Mouse (Mus musculus) olfactory bulb, adult 2 months (tissue): ENCODE results near the gene Ampd1. TPM values are rescaled to one million over a fixed set of nuclear protein-coding genes. Genes with fewer than 3 reads are reported as not detected.

Experiments used
- H3K27ac ChIP-seq: fragments of 200-500 bp; 2 replicates; pipeline ENCODE4 v1.5.1; 2012; ENCODE audit warnings: low read depth, low read length; ENCODE audit not compliant: insufficient read depth
- H3K4me1 ChIP-seq: fragments of 200-500 bp; 2 replicates; pipeline ENCODE4 v1.6.1; 2012; ENCODE audit warnings: low read length; ENCODE audit not compliant: control insufficient read depth, insufficient read depth
- H3K4me3 ChIP-seq: fragments of 200-500 bp; 2 replicates; pipeline ENCODE4 v1.5.1; 2012; ENCODE audit warnings: mild to moderate bottlenecking, low read depth, low read length, moderate library complexity; ENCODE audit not compliant: insufficient read depth
- CTCF ChIP-seq: fragments of 200-500 bp; IDR thresholded peaks from 2 replicates; pipeline ENCODE4 v1.5.1; 2012; ENCODE audit warnings: low read depth, mild to moderate bottlenecking, low read length, moderate library complexity; ENCODE audit not compliant: insufficient read depth
- POLR2A ChIP-seq: fragments of 200-500 bp; IDR thresholded peaks from 2 replicates; pipeline ENCODE4 v1.6.1; 2012; ENCODE audit warnings: mild to moderate bottlenecking, low read depth, low read length, moderate library complexity; ENCODE audit not compliant: insufficient read depth
- WGBS: fragments of 180-500 bp; shearing (Covaris S2); methylation state at CpG from one replicate; pipeline ENCODE4 v1.1.7; 2018; 5-methylcytosine and 5-hydroxymethylcytosine counted together
- polyA plus RNA-seq: library from polyadenylated mRNA; stranded (reverse); fragments of >200 nt; gene quantifications from 2 replicates; pipeline ENCODE4 v1.2.4, GENCODE M21; 2012; ENCODE audit warnings: low replicate concordance; ENCODE audit not compliant: missing spikeins, insufficient read depth, insufficient read length

Gene Ampd1
- polyA plus RNA-seq, 1 experiment: not detected

- Histone ChIP-seq H3K4me3 (no peak overlapping the region), H3K4me1 (peaks cover 13% of the 10 kb centered on the region), H3K27ac (no peak overlapping the region)
- 88% methylated on average over 6 of the region's 6 CpGs for WGBS
- TF ChIP-seq POLR2A (no peak), CTCF (no peak)
Observed at GRCm38 (mm10) chr3:103099667-103100066, 25.9 kb downstream of the Ampd1 start.

GRCm38 (mm10) chr3:103100735-103101134 is 26.9 kb downstream of the Ampd1 start:
- 59% methylated on average over 2 of the region's 2 CpGs for WGBS
- TF ChIP-seq CTCF: no peak
- TF ChIP-seq POLR2A: no peak

GRCm38 (mm10) chr3:103101194-103101593 is 27.4 kb downstream of the Ampd1 start:
- 58% methylated on average over 5 of the region's 5 CpGs for WGBS
- TF ChIP-seq CTCF (no peak), POLR2A (no peak)

More at GRCm38 (mm10) chr3:103100735-103101134, 26.9 kb downstream of the Ampd1 start:
- no peak overlapping the region for H3K27ac ChIP-seq
- no peak overlapping the region for H3K4me3 ChIP-seq
- H3K4me1 ChIP-seq: peaks cover 13% of the 10 kb centered on the region

GRCm38 (mm10) chr3:103101909-103102308 is 28.1 kb downstream of the Ampd1 start:
- whole genome bisulfite sequencing: 2% methylated on average over 14 of the region's 14 CpGs
- no peak for TF ChIP-seq POLR2A
- H3K27ac ChIP-seq: no peak overlapping the region
- H3K4me1 ChIP-seq: peaks cover 13% of the 10 kb centered on the region
- H3K4me3 ChIP-seq: peak overlapping the region; percentile 61

More at GRCm38 (mm10) chr3:103101194-103101593, 27.4 kb downstream of the Ampd1 start:
- Histone ChIP-seq H3K4me1 (peaks cover 13% of the 10 kb centered on the region), H3K4me3 (no peak overlapping the region), H3K27ac (no peak overlapping the region)

GRCm38 (mm10) chr3:103102454-103103390 is 28.9 kb downstream of the Ampd1 start, which contains the start of gene Dennd2c:
TSS of gene Dennd2c (plus strand) at chr3:103102604.
- Histone ChIP-seq H3K4me3 (peak within 1 kb of the TSS; percentile 61), H3K27ac (no peak within 1 kb of the TSS), H3K4me1 (peaks cover 13% of the 10 kb centered on the region)
- TF ChIP-seq POLR2A (no peak), CTCF (no peak)
- 2% methylated on average over 72 of the region's 72 CpGs for WGBS

GRCm38 (mm10) chr3:103107565-103108240 is 33.9 kb downstream of the Ampd1 start:
- Histone ChIP-seq H3K27ac (no peak overlapping the region), H3K4me3 (no peak overlapping the region), H3K4me1 (peaks cover 4% of the 10 kb centered on the region)
- no peak for TF ChIP-seq POLR2A
- TF ChIP-seq CTCF: no peak
- 91% methylated on average over 7 of the region's 7 CpGs for WGBS

GRCm38 (mm10) chr3:103112216-103112615 is 38.4 kb downstream of the Ampd1 start:
- WGBS: 83% methylated on average over 5 of the region's 5 CpGs
- Histone ChIP-seq H3K4me3 (no peak overlapping the region), H3K4me1 (no peaks in the 10 kb centered on the region; the same call in 1 of the 2 replicates), H3K27ac (no peak overlapping the region)
- TF ChIP-seq CTCF: no peak
- TF ChIP-seq POLR2A: no peak

- no peaks in the 10 kb centered on the region for H3K4me1 ChIP-seq
- 86% methylated on average over 3 of the region's 3 CpGs for WGBS
- no peak overlapping the region for H3K27ac ChIP-seq
- no peak overlapping the region for H3K4me3 ChIP-seq
- TF ChIP-seq CTCF (no peak), POLR2A (no peak)
Observed at GRCm38 (mm10) chr3:103123636-103124035, 49.8 kb downstream of the Ampd1 start.

- 95% methylated on average over 3 of the region's 3 CpGs for WGBS
- H3K27ac ChIP-seq: no peak overlapping the region
- TF ChIP-seq POLR2A (no peak), CTCF (no peak)
- H3K4me1 ChIP-seq: no peaks in the 10 kb centered on the region; the same call in 1 of the 2 replicates
- H3K4me3 ChIP-seq: no peak overlapping the region
Observed at GRCm38 (mm10) chr3:103126138-103126537, 52.3 kb downstream of the Ampd1 start.
